Comparison of ENCODE assay signal across 8 mouse cellular contexts in the genomic region with DNA sequence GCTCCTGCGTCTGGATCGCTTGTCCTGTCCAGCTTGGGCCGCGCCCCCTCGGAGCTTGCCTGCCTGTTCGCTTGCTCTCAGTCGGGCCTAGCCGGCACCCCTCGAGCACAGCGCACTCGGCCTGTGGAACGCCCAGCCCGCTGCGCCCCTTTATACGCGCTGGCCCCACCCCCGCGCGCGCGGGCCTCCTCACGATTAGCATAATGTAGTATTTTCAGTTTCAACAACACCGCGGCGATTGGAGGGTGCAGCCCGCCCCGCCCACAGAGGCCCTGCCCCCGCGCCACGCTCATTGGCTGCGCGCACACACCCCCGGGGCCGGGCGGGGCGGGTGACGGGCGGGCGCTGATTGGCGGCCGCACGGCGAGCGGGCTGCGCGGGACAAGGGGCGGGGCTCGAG. TPM values are rescaled to one million over a fixed set of nuclear protein-coding genes. Genes with fewer than 3 reads are reported as not detected.
A peak's percentile ranks its signal among the peaks of the same experiment; 100 is the strongest.
DNase-seq lines count a peak whose midpoint lies in the region; ATAC-seq and TF ChIP-seq lines count a peak whose summit lies in the region.

A gene (minus strand): TSS at position 177 of the 400 bp plus-strand sequence.

- H3K9ac ChIP-seq in ES-Bruce4 (ENCODE audit: low read depth, poor library complexity, severe bottlenecking), result peak within 1 kb of the TSS; percentile 31; the same call in 1 of the 2 replicates
- H3K9ac ChIP-seq in hindbrain, embryonic 12.5 days, result peak within 1 kb of the TSS; percentile 70
- H3K9ac ChIP-seq in lung, postnatal 0 days (replicated peaks; ENCODE audit: low read depth), result peak within 1 kb of the TSS; percentile 36

- peaks cover 18% of the 10 kb centered on the region for H3K27me3 ChIP-seq in ES-Bruce4 (ENCODE audit: control insufficient read depth, insufficient read depth, low read length, poor library complexity, severe bottlenecking)
- peaks cover 10% of the 10 kb centered on the region; the same call in 1 of the 2 replicates for H3K27me3 ChIP-seq in hindbrain, embryonic 12.5 days
- H3K27me3 ChIP-seq in lung, postnatal 0 days (replicated peaks; ENCODE audit: insufficient read depth, low read length), result no peaks in the 10 kb centered on the region

- ATAC-seq in hindbrain, embryonic 12.5 days (ENCODE audit: low FRiP score), result peak; percentile 84
- peak; percentile 91 for ATAC-seq in lung, postnatal 0 days

- no peaks in the 10 kb centered on the region for H3K9me3 ChIP-seq in ES-Bruce4 (replicated peaks; ENCODE audit: control insufficient read depth, insufficient read depth, low read length, poor library complexity, severe bottlenecking)
- H3K9me3 ChIP-seq in hindbrain, embryonic 12.5 days (replicated peaks), result peaks cover 25% of the 10 kb centered on the region
- no peaks in the 10 kb centered on the region; the same call in 1 of the 2 replicates for H3K9me3 ChIP-seq in lung, postnatal 0 days (ENCODE audit: low read length)

- H3K27ac ChIP-seq in ES-Bruce4 (ENCODE audit: insufficient read depth, low read length), result no peak within 1 kb of the TSS
- H3K27ac ChIP-seq in hindbrain, embryonic 12.5 days, result peak within 1 kb of the TSS; percentile 80
- peak within 1 kb of the TSS; percentile 54 for H3K27ac ChIP-seq in lung, postnatal 0 days (ENCODE audit: low read length)

- TF ChIP-seq POLR2A in ES-Bruce4 (IDR thresholded peaks at IDR 0.05; ENCODE audit: insufficient read depth, low read length), result peak; percentile 79

- peak within 1 kb of the TSS; percentile 57 for H3K4me3 ChIP-seq in ES-Bruce4 (ENCODE audit: low read depth, low read length)
- peak within 1 kb of the TSS; percentile 50 for H3K4me3 ChIP-seq in hindbrain, embryonic 12.5 days
- H3K4me3 ChIP-seq in lung, postnatal 0 days (ENCODE audit: low read depth, low read length), result peak within 1 kb of the TSS; percentile 60

- H3K4me1 ChIP-seq in ES-Bruce4 (ENCODE audit: control insufficient read depth, insufficient read depth, low read length), result peaks cover 5% of the 10 kb centered on the region
- peaks cover 28% of the 10 kb centered on the region for H3K4me1 ChIP-seq in hindbrain, embryonic 12.5 days
- peaks cover 3% of the 10 kb centered on the region; the same call in 1 of the 2 replicates for H3K4me1 ChIP-seq in lung, postnatal 0 days (ENCODE audit: insufficient read depth, low read depth, low read length)

- 25% methylated on average over 39 of the region's 48 CpGs for WGBS in hindbrain, embryonic 12.5 days
- 33% methylated on average over 34 of the region's 48 CpGs for WGBS in lung, postnatal 0 days

- DNase-seq in c-Kit-positive CD71-positive TER-119-negative erythroid progenitor cells, embryonic 14.5 days (ENCODE audit: low read depth), result peak; percentile 71
- DNase-seq in frontal cortex, postnatal 25 days (ENCODE audit: low spot score in 2 of 2), result peak; percentile 59 to 62
- DNase-seq in layer of hippocampus, postnatal 14 days (ENCODE audit: low spot score in 2 of 2), result peak; percentile 58 to 84
- DNase-seq in lung, postnatal 0 days (ENCODE audit: low spot score), result peak; percentile 93
- DNase-seq in ovary, adult 18-20 months (ENCODE audit: low spot score), result peak; percentile 82
- peak; percentile 76 to 81 for DNase-seq in thymus, adult 18-20 months

- H3K4me2 ChIP-seq in hindbrain, embryonic 12.5 days (replicated peaks), result peak within 1 kb of the TSS; percentile 57
- peak within 1 kb of the TSS; percentile 67 for H3K4me2 ChIP-seq in lung, postnatal 0 days (replicated peaks; ENCODE audit: low read depth, low read length)

- TF ChIP-seq CTCF in ES-Bruce4 (IDR thresholded peaks at IDR 0.05; ENCODE audit: low read depth, low read length), result no peak
- TF ChIP-seq CTCF in lung, postnatal 0 days (IDR thresholded peaks at IDR 0.05), result no peak

- H3K36me3 ChIP-seq in ES-Bruce4 (ENCODE audit: control insufficient read depth, insufficient read depth, low read length, poor library complexity, severe bottlenecking), result no peaks in the 10 kb centered on the region
- no peaks in the 10 kb centered on the region for H3K36me3 ChIP-seq in hindbrain, embryonic 12.5 days
- H3K36me3 ChIP-seq in lung, postnatal 0 days (ENCODE audit: insufficient read depth, low read length), result no peaks in the 10 kb centered on the region

- TF ChIP-seq EP300 in ES-Bruce4 (IDR thresholded peaks at IDR 0.05; ENCODE audit: insufficient read depth, low read depth, low read length), result 0 out of 2 replicates have a peak, but pooled peaks have one; percentile 6
- no peak for TF ChIP-seq EP300 in lung, postnatal 0 days (IDR thresholded peaks at IDR 0.05)

RNA-seq across cellular contexts. Expression of the gene that starts here (rescaled TPM):
- polyA plus RNA-seq in ES-Bruce4 (2011; ENCODE audit: insufficient read depth, insufficient read length, low read depth, missing spikeins), result 23.4 and 24.2 TPM in 2 replicates
- polyA plus RNA-seq in hindbrain, embryonic 12.5 days (2016; fragmentation: Nextera tagmentation; extraction: Ambion mirVana), result 1,001 and 1,276 TPM in 2 replicates
- total RNA-seq in layer of hippocampus, postnatal 14 days (2021), result 10 to 100 TPM in 1 of 2 experiments, 1 to 10 TPM in 1; 9.7 to 14.5 TPM
- 207 and 220 TPM in 2 replicates for polyA plus RNA-seq in lung, postnatal 0 days (2015; fragmentation: Nextera tagmentation; extraction: Ambion mirVana)
